Mouse (Mus musculus): ENCODE measurements around the gene Osgep.

DNA sequence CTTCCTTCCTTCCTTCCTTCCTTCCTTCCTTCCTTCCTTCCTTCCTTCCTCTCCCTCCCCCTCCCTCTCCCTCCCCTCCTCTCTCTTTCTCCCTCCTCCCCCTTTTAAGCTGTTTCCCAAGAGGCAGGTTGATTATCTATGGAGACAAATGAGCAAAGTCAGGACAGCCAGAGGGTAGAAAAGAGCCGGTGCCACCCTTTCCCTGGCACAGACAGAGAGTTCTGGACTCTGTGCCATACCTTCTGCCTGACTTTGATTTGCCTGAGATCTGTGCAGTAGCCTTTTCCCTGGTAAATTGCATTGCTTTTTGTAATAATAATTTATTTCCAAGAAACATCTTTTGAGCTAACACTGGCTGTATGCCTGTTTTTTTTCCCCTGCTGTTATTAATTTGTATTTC lies 44.3 kb upstream of the Osgep start:
- no peak for TF ChIP-seq CTCF (IDR thresholded peaks at IDR 0.05; ENCODE audit: control insufficient read depth, insufficient read depth, low read length)
- TF ChIP-seq POLR2A (IDR thresholded peaks at IDR 0.05; ENCODE audit: borderline replicate concordance, control insufficient read depth, low read depth, low read length): no peak
